Mouse (Mus musculus): ENCODE results near the gene Wbp1. TPM values are rescaled to one million over a fixed set of nuclear protein-coding genes. Genes with fewer than 3 reads are reported as not detected.

Gene Wbp1
- polyA plus RNA-seq, 1 experiment from 2014 or later = 79.6 TPM

GRCm38 (mm10) chr6:83111510-83112136, 9.7 kb downstream of the Wbp1 start:
- WGBS = 83% methylated on average over 4 of the region's 4 CpGs

DNA sequence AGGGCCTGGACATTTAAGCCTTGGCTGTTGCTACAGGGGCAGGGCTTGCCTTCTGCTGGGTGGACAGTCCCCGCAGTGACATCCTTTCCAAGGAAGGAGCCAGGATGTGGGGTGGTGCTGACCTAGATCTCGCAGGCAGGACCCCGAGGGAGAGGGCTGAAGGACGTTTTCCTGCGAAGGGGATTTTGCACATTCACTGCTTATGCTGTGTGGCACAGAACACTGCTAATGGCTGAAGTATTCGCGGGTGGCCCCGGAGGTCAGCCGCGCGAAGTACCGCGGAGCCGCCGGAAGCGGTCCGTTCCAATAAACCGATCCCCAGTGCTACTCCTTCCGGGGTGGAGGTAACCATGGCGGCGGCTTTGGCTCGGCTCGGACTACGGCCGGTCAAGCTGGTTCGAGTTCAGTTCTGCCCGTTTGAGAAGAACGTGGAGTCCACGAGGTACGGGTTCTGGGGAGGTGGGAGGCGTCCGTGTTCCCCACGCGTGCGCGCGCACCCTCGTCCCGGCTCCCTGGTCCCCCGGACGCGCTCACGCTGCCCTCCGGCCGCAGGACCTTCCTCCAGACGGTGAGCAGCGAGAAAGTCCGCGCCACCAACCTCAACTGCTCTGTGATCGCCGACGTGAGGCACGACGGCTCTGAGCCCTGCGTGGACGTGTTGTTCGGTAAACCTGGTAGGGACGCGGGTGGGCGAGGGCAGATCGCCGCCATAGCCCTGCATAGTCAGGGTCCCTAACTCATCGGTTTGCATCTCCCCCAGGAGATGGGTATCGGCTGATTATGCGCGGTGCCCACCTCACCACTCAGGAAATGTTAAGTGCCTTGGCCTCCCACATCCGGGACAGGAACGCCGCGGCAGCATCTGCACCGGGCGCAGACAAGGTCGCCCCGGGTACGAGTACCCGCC, 12.3 kb downstream of the Wbp1 start, which contains the start of gene Mrpl53:
TSS of gene Mrpl53 (plus strand) at position 279 of the 907 bp plus-strand sequence.
- peak; percentile 91 for ATAC-seq
- under 1% methylated on average over 76 of the region's 76 CpGs for WGBS
- no peaks in the 10 kb centered on the region for H3K9me3 ChIP-seq
- no peaks in the 10 kb centered on the region for H3K36me3 ChIP-seq
- H3K9ac ChIP-seq = peak within 1 kb of the TSS; percentile 91
- H3K27ac ChIP-seq = peak within 1 kb of the TSS; percentile 58
- H3K4me2 ChIP-seq (replicated peaks) = peak within 1 kb of the TSS; percentile 64
- H3K4me1 ChIP-seq (replicated peaks) = peaks cover 12% of the 10 kb centered on the region
- H3K27me3 ChIP-seq (replicated peaks) = no peaks in the 10 kb centered on the region
- peak within 1 kb of the TSS; percentile 80 for H3K4me3 ChIP-seq (replicated peaks)

More at GRCm38 (mm10) chr6:83111510-83112136, 9.7 kb downstream of the Wbp1 start:
- Histone ChIP-seq H3K36me3 (no peaks in the 10 kb centered on the region), H3K27ac (no peak overlapping the region), H3K4me2 (replicated peaks) (no peak overlapping the region), H3K9ac (no peak overlapping the region), H3K4me3 (replicated peaks) (no peak overlapping the region), H3K9me3 (no peaks in the 10 kb centered on the region), H3K27me3 (replicated peaks) (no peaks in the 10 kb centered on the region), H3K4me1 (replicated peaks) (peaks cover 20% of the 10 kb centered on the region)
- ATAC-seq = no peak

DNA sequence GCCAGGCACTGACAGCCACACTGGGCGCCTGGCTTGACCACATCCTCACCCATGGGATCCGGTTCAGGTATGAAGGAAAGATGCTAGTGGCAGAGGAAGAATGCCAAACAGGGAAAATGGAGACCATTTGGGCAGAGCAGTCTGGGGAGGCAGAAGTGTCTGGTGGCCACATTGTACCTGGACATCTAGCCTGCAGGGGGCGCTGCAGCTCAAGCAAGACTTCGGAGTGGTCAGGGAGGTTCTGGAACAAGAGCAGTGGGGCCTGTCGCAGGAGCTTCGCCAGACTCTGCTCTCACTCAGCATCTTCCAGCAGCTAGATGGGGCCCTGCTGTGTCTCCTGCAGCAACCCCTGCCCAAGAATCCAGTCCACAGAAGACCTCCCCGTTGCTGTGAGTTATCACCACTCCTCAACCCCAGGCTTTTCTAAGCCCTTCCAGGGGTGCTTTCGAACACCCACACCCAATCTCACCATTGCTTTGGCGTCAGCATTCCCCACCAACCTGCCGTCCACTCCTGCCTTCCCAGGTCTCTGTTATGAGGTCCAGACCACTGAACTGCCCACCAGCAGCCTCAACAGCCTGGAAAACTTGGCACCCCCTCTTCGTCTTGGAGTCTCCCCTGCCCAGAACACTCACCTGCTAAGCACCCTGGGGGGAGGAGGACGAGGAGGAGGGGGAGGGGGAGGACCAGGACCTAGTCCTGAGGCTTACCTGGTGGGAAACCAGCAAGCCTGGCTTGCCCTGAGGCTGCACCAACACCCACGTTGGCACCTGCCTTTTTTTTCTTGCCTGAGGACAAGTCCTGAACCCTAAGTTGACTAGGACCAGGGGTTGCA, 13.6 kb downstream of the Wbp1 start:
- Histone ChIP-seq H3K4me2 (replicated peaks) (peak overlapping the region; percentile 64), H3K9me3 (no peaks in the 10 kb centered on the region), H3K27me3 (replicated peaks) (no peaks in the 10 kb centered on the region), H3K36me3 (no peaks in the 10 kb centered on the region), H3K27ac (peak overlapping the region; percentile 58; the same call in 1 of the 2 replicates), H3K9ac (no peak overlapping the region; the same call in 1 of the 2 replicates), H3K4me3 (replicated peaks) (peak overlapping the region; percentile 80), H3K4me1 (replicated peaks) (peaks cover 20% of the 10 kb centered on the region)
- 36% methylated on average over 13 of the region's 13 CpGs for WGBS
- peak; percentile 29 for ATAC-seq

DNA sequence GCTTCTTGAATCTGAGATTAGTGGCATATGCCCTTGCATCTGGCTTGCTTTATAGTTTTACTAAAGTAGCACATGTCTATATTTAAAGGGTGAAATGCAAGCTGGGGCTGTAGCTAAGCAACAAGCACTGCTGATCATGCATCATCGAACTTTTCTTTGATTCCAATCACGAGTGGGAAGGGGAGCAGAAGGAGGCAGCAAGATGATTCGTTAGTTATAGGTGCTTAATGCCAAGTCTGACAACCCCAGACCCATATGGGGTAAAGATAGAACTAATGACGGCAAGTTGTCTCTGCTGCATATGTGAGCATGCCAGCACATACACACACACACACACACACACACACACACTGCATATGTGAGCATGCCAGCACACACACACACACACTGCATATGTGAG, 17.2 kb downstream of the Wbp1 start:
- no peak overlapping the region for H3K9ac ChIP-seq
- no peaks in the 10 kb centered on the region for H3K36me3 ChIP-seq
- no peak for ATAC-seq
- no peak overlapping the region for H3K4me2 ChIP-seq (replicated peaks)
- no peak overlapping the region for H3K27ac ChIP-seq
- H3K27me3 ChIP-seq (replicated peaks) = no peaks in the 10 kb centered on the region
- 81% methylated on average over 4 of the region's 4 CpGs for WGBS
- peaks cover 24% of the 10 kb centered on the region for H3K4me1 ChIP-seq (replicated peaks)
- H3K9me3 ChIP-seq = no peaks in the 10 kb centered on the region
- no peak overlapping the region for H3K4me3 ChIP-seq (replicated peaks)

GRCm38 (mm10) chr6:83103130-83103650, 18.2 kb downstream of the Wbp1 start:
- WGBS = 42% methylated on average over 11 of the region's 11 CpGs
- Histone ChIP-seq H3K36me3 (no peaks in the 10 kb centered on the region), H3K4me1 (replicated peaks) (peaks cover 23% of the 10 kb centered on the region), H3K9ac (no peak overlapping the region), H3K4me3 (replicated peaks) (peak overlapping the region; percentile 72; the same call in 1 of the 2 replicates), H3K4me2 (replicated peaks) (peak overlapping the region; percentile 100), H3K27me3 (replicated peaks) (no peaks in the 10 kb centered on the region), H3K9me3 (no peaks in the 10 kb centered on the region), H3K27ac (peak overlapping the region; percentile 51; the same call in 1 of the 2 replicates)
- ATAC-seq = peak; percentile 16; the same call in 1 of the 2 replicates

- ATAC-seq = peak; percentile 89
- Histone ChIP-seq H3K27me3 (replicated peaks) (no peaks in the 10 kb centered on the region), H3K36me3 (no peaks in the 10 kb centered on the region), H3K9me3 (no peaks in the 10 kb centered on the region), H3K4me1 (replicated peaks) (peaks cover 16% of the 10 kb centered on the region), H3K4me3 (replicated peaks) (peak overlapping the region; percentile 72), H3K4me2 (replicated peaks) (peak overlapping the region; percentile 100), H3K27ac (peak overlapping the region; percentile 86), H3K9ac (peak overlapping the region; percentile 88)
- under 1% methylated on average over 74 of the region's 74 CpGs for WGBS
Observed at GRCm38 (mm10) chr6:83101688-83102556, 19.4 kb downstream of the Wbp1 start.

DNA sequence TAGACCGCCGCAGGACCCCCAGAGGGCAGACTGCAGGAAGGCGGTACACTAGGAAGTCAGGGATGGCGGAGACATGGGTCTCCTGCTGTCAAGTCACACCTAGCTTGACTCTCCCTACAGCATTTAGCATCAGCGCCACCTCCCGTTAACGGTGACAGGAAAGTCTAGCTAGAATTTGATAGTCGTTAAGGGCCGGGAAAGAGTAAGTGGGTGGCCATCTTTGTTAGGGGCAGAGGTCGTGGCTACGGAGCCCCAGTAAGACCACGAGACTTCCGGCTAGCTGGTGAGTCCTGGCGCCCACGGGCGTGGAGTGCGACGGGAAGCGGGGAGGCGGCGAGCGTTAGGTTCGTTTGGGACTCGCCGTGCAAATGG, 20.1 kb downstream of the Wbp1 start, which contains the start of the genes Ccdc142 and Gm42688:
TSS of gene Ccdc142 (plus strand) at position 286 of the 372 bp plus-strand sequence.
TSS of gene Gm42688 (plus strand) at position 302 of the 372 bp plus-strand sequence.
- Histone ChIP-seq H3K4me3 (replicated peaks) (peak within 1 kb of the TSS; percentile 72), H3K27ac (peak within 1 kb of the TSS; percentile 86), H3K4me1 (replicated peaks) (peaks cover 16% of the 10 kb centered on the region), H3K4me2 (replicated peaks) (peak within 1 kb of the TSS; percentile 100), H3K9me3 (no peaks in the 10 kb centered on the region), H3K27me3 (replicated peaks) (no peaks in the 10 kb centered on the region), H3K36me3 (no peaks in the 10 kb centered on the region), H3K9ac (peak within 1 kb of the TSS; percentile 88)
- under 1% methylated on average over 25 of the region's 25 CpGs for WGBS
- peak; percentile 89 for ATAC-seq

- no peak overlapping the region for H3K27ac ChIP-seq
Observed at GRCm38 (mm10) chr6:83098411-83098810, 22.9 kb downstream of the Wbp1 start.

GRCm38 (mm10) chr6:83095968-83096367, 25.4 kb downstream of the Wbp1 start:
- H3K9me3 ChIP-seq = no peaks in the 10 kb centered on the region
- H3K36me3 ChIP-seq = no peaks in the 10 kb centered on the region
- no peak overlapping the region for H3K27ac ChIP-seq
- H3K4me2 ChIP-seq (replicated peaks) = no peak overlapping the region
- ATAC-seq = no peak
- H3K4me1 ChIP-seq (replicated peaks) = no peaks in the 10 kb centered on the region
- WGBS = 50% methylated on average over 6 of the region's 6 CpGs
- H3K4me3 ChIP-seq (replicated peaks) = no peak overlapping the region
- H3K9ac ChIP-seq = no peak overlapping the region
- H3K27me3 ChIP-seq (replicated peaks) = 0 out of 2 replicates have a peak, but pooled peaks cover 2% of the 10 kb centered on the region

More at GRCm38 (mm10) chr6:83098411-83098810, 22.9 kb downstream of the Wbp1 start:
- 49% methylated on average over 2 of the region's 2 CpGs for WGBS
- H3K4me3 ChIP-seq (replicated peaks) = no peak overlapping the region
- H3K4me2 ChIP-seq (replicated peaks) = no peak overlapping the region
- no peaks in the 10 kb centered on the region for H3K36me3 ChIP-seq
- H3K4me1 ChIP-seq (replicated peaks) = peaks cover 15% of the 10 kb centered on the region
- H3K27me3 ChIP-seq (replicated peaks) = 0 out of 2 replicates have a peak, but pooled peaks cover 2% of the 10 kb centered on the region
- H3K9ac ChIP-seq = no peak overlapping the region
- no peak for ATAC-seq
- no peaks in the 10 kb centered on the region for H3K9me3 ChIP-seq

GRCm38 (mm10) chr6:83092416-83093127, 28.8 kb downstream of the Wbp1 start:
- H3K4me2 ChIP-seq (replicated peaks) = no peak overlapping the region
- peak overlapping the region; percentile 44; the same call in 1 of the 2 replicates for H3K27ac ChIP-seq
- no peak overlapping the region for H3K4me3 ChIP-seq (replicated peaks)
- H3K36me3 ChIP-seq = no peaks in the 10 kb centered on the region
- WGBS = 28% methylated on average over 6 of the region's 6 CpGs
- H3K27me3 ChIP-seq (replicated peaks) = peaks cover 24% of the 10 kb centered on the region
- H3K9ac ChIP-seq = no peak overlapping the region
- ATAC-seq = no peak
- peaks cover 3% of the 10 kb centered on the region for H3K4me1 ChIP-seq (replicated peaks)
- H3K9me3 ChIP-seq = no peaks in the 10 kb centered on the region
